Mouse (Mus musculus) bone marrow, adult 2 months (tissue): ENCODE data around the gene Ager. TPM values are rescaled to one million over a fixed set of nuclear protein-coding genes. Genes with fewer than 3 reads are reported as not detected.

Experiments used
- H3K27ac ChIP-seq: fragments of 200-500 bp; 2 replicates; pipeline ENCODE4 v1.5.1; 2012; ENCODE audit warnings: low read depth, mild to moderate bottlenecking, control low read depth, inconsistent platforms, low read length; ENCODE audit not compliant: control insufficient read depth, poor library complexity, insufficient read depth
- H3K4me1 ChIP-seq: fragments of 200-500 bp; 2 replicates; pipeline ENCODE4 v1.6.1; 2011; ENCODE audit warnings: low read length; ENCODE audit not compliant: control insufficient read depth, insufficient read depth
- H3K4me3 ChIP-seq: fragments of 200-500 bp; replicated peaks from 2 replicates; pipeline ENCODE3; 2011; ENCODE audit warnings: mild to moderate bottlenecking, low read depth, low read length, control low read depth; ENCODE audit not compliant: control insufficient read depth
- CTCF ChIP-seq: fragments of 200-500 bp; IDR thresholded peaks from 2 replicates; pipeline ENCODE4 v1.5.1; 2011; ENCODE audit warnings: low read length, control low read depth; ENCODE audit not compliant: control insufficient read depth, insufficient read depth
- POLR2A ChIP-seq: fragments of 200-500 bp; IDR thresholded peaks from 2 replicates; pipeline ENCODE4 v1.6.1; 2011; ENCODE audit warnings: low read depth, mild to moderate bottlenecking, control low read depth, low read length, borderline replicate concordance; ENCODE audit not compliant: control insufficient read depth
- WGBS: fragments of 180-500 bp; shearing (Covaris S2); methylation state at CpG from one replicate; pipeline ENCODE4 v1.1.7; 2018; 5-methylcytosine and 5-hydroxymethylcytosine counted together
- polyA plus RNA-seq: library from polyadenylated mRNA; stranded (reverse); fragments of >200 nt; gene quantifications from 2 replicates; pipeline ENCODE4 v1.2.4, GENCODE M21; 2011; ENCODE audit warnings: low replicate concordance; ENCODE audit not compliant: missing spikeins, insufficient read depth, insufficient read length

Ager gene
- polyA plus RNA-seq, 1 experiment: 16.3 TPM

DNA sequence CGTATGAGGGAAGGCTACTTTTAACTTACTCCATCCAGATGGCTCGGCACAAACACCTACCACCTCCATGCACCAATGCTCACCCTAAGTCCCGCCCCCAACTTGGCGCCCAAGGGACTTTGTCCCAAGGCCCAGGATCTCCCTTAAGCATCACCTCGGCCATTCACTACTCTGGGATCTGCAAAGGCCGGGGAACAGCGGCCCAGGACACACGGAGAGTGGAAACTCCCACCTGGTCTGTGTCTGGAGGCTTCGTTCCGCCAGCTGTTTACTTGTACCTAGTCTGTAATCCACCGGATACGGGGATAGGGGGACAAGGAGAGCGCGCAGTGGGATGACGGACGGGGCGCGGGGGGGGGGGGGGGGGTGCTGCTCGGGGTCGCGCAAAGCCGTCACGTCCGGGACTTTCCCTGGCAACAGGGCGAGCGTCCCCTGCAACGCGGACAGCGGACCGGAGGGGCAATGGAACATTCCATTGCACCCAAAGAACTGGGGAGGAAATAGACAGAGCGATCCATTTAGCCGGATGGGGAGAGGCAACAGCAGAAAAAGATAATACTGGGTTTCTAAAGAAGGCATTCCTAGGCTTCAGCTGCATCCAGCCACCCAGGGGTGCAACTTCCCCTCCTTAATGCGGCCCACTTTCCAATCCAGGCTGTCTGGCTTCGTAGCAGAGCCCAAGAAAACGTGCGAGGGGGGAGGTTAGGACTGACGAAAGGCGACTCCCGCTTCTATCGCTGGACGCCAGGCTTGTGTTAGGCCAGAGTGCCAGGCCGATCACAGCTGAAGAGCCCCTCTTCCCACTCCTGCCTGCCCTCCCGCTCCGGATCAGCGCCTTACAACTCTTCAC lies 29.7 kb downstream of the Ager start:
- peak overlapping the region; percentile 63 for H3K4me3 ChIP-seq
- TF ChIP-seq CTCF (no peak), POLR2A (peak; percentile 18; the same call in 1 of the 2 replicates)
- H3K27ac ChIP-seq: peak overlapping the region; percentile 66
- under 1% methylated on average over 45 of the region's 45 CpGs for WGBS
- no peaks in the 10 kb centered on the region; the same call in 1 of the 2 replicates for H3K4me1 ChIP-seq

DNA sequence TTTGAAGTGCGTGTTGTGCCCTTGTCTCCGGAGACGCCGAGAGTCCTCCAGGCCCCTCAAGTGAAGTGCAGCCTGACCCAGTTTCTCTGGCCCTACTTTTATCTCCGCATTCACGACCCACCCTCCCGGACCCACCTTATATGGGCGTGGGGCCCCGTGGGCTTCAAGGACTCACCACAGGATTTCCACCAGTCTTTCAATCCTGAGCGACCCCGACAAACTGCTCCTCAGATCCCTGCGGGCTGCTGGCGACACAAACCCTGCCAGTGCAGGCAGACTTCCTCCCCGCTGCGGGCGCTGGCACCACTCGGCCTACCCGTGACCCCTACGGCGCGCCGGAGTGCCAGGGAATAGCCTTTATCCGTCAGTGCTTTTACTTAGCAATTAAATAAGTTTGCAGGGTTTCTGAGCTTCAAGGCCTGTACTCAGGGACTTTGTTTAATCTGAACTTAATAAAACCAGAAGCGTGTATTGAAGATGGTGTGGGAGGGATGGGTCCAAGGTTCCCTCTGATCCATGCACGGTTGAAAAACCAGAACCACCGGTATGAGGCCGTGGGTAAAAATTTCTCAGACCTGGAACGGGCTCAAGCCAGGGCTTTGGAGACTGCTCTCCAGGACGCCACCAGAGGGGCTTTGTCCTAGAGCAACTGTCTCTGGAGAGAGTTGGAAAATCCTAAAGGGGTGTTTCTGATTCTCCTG lies 30.4 kb downstream of the Ager start, which contains the start of gene Ppt2:
Gene Ppt2 (minus strand): TSS at position 568 of the 701 bp plus-strand sequence.
- TF ChIP-seq POLR2A (no peak), CTCF (no peak)
- no peaks in the 10 kb centered on the region; the same call in 1 of the 2 replicates for H3K4me1 ChIP-seq
- 4% methylated on average over 29 of the region's 29 CpGs for WGBS
- H3K27ac ChIP-seq: peak within 1 kb of the TSS; percentile 66
- peak within 1 kb of the TSS; percentile 63 for H3K4me3 ChIP-seq

DNA sequence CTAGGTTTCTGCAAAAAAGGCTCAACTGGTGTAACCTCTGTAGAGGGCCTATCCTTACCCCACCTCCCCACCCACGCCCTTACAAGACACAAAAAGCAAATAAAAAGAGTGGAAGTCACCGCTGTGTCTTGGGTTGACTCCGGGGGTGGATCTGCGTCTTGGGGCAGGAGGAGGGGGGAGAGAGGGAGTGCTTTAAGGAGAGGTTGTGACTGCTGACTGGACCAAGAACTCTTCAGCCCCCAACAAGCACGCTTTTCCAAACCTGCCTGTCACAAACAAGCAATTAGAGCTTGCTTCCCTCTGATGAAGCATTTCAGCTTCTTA lies 30.9 kb downstream of the Ager start:
- peaks cover 1% of the 10 kb centered on the region; the same call in 1 of the 2 replicates for H3K4me1 ChIP-seq
- TF ChIP-seq CTCF (no peak), POLR2A (no peak)
- H3K4me3 ChIP-seq: no peak overlapping the region
- 67% methylated on average over 5 of the region's 5 CpGs for WGBS
- H3K27ac ChIP-seq: no peak overlapping the region

DNA sequence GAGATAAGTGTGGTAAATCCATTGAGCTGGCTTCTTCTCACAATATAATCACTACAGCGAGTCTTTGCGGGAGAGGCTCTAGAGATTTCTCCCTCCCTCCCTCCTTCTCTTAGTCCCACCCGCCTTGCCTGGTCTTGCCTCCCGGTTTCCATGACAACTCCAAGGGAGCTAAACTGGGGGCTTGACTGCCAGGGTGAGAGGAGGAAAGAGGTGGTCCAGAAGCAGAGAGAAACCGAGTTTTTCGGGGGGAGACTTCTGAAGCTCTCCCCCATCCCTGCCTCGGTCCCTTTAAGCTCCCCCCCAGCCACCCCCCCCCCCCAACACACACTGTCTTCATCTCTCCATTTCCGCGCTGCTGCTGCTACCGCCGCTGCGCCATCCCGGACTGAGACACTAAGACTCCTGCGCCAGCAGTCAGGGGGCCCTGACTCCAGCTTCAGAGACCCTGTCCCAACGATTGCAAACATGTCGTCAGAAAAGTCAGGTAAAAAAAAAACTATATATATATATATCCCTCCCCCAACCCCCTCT lies 31.6 kb downstream of the Ager start, which contains the start of gene Prrt1:
Gene Prrt1 (plus strand): TSS at position 313 of the 531 bp plus-strand sequence.
- WGBS: 43% methylated on average over 16 of the region's 16 CpGs
- TF ChIP-seq CTCF (no peak), POLR2A (no peak)
- Histone ChIP-seq H3K4me1 (peaks cover 1% of the 10 kb centered on the region; the same call in 1 of the 2 replicates), H3K27ac (no peak within 1 kb of the TSS), H3K4me3 (no peak within 1 kb of the TSS)

DNA sequence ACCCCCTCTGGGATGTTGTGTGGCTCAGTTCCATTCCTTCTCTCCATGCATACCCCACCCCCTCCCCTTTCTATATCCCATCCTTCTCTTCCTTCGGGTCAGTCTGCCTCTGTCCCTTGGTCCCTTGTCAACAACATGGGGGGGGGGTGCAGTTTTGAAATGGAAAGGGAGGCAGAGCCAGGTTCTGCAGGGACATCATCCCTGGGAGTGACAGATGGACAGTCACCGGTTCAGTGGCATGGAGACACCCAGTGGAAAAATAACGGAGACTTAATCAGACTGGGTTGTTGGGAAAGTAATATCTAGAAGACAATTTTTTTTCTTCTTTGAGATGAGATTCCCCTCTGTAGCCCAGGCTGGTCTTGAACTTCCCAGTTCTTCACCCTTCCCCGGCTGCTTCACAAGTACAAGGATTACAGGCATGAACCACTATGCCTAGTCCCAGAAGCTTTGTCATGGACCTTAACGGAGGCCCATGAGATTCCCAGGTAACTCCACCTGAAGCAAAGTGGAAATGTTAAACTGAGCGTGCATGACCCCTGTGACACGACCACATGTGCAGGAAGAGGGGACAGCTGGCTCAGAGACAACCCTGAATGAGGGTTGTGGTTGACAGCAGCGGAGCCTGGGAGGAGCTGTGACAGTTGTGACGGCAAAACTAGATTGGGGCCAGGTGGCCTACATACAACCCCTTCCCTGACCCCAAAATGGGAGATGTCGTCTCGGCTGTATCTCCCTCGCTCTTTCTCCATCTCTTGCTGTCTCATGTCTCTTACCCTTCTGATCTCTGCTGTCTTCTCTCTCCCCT lies 32.3 kb downstream of the Ager start:
- H3K4me3 ChIP-seq: no peak overlapping the region
- no peak for TF ChIP-seq POLR2A
- TF ChIP-seq CTCF: no peak
- peaks cover 1% of the 10 kb centered on the region; the same call in 1 of the 2 replicates for H3K4me1 ChIP-seq
- WGBS: 18% methylated on average over 12 of the region's 12 CpGs
- H3K27ac ChIP-seq: no peak overlapping the region

DNA sequence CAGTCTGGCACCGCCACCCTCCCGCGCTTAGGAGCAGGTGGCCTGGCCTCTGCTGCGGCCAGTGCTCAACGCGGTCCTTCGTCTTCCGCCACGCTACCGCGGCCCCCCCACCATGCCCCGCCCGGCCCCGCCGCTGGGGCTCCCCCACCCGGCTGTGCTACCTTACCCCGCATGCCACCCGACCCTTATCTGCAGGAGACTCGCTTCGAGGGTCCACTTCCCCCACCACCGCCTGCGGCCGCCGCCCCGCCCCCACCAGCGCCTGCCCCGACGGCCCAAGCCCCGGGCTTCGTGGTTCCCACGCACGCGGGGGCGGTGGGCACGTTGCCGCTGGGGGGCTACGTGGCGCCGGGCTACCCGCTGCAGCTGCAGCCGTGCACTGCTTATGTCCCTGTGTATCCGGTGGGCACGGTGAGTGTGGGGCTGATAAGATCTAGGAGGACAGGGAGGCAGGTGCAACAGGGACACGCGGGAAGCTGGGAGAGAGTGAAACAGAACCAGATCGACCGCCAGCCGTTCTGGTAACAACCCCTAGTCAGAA lies 33.2 kb downstream of the Ager start:
- TF ChIP-seq CTCF: no peak
- peaks cover 1% of the 10 kb centered on the region; the same call in 1 of the 2 replicates for H3K4me1 ChIP-seq
- no peak overlapping the region for H3K27ac ChIP-seq
- H3K4me3 ChIP-seq: peak overlapping the region; percentile 17
- WGBS: 2% methylated on average over 48 of the region's 48 CpGs

DNA sequence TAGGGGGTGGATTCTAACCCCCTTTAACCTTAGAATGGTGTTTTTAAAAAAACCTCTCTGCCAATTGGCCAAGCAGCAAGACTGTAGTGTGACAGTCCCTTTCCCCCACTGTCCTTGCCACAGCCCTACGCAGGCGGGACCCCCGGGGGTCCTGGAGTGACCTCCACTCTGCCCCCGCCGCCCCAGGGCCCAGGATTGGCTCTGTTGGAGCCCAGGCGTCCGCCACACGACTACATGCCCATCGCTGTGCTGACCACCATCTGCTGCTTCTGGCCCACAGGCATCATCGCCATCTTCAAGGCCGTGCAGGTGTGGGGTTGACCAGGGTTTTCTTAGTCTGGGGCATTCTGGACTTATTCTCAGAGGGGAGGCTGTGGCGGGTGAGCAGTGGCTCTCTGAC lies 34.0 kb downstream of the Ager start:
- no peak for TF ChIP-seq CTCF
- TF ChIP-seq POLR2A: no peak
- no peak overlapping the region; the same call in 1 of the 2 replicates for H3K27ac ChIP-seq
- H3K4me3 ChIP-seq: peak overlapping the region; percentile 34
- peaks cover 1% of the 10 kb centered on the region; the same call in 1 of the 2 replicates for H3K4me1 ChIP-seq
- WGBS: 25% methylated on average over 12 of the region's 12 CpGs
